Mouse (Mus musculus) cortical plate, adult 2 months (tissue): Measurements from ENCODE around the gene Myh7b. TPM values are rescaled to one million over a fixed set of nuclear protein-coding genes. Genes with fewer than 3 reads are reported as not detected.

Experiments used
- H3K27ac ChIP-seq: fragments of 200-500 bp; 2 replicates; pipeline ENCODE4 v1.5.1; 2012; ENCODE audit warnings: low read length, control low read depth, inconsistent platforms; ENCODE audit not compliant: insufficient read depth
- H3K4me1 ChIP-seq: fragments of 200-500 bp; 2 replicates; pipeline ENCODE4 v1.6.1; 2011; ENCODE audit warnings: low read length; ENCODE audit not compliant: control insufficient read depth, insufficient read depth
- H3K4me3 ChIP-seq: fragments of 200-500 bp; 2 replicates; pipeline ENCODE4 v1.5.1; 2011; ENCODE audit warnings: mild to moderate bottlenecking, low read length, control low read depth; ENCODE audit not compliant: insufficient read depth
- CTCF ChIP-seq: fragments of 200-500 bp; IDR thresholded peaks from 2 replicates; pipeline ENCODE4 v1.5.1; 2011; ENCODE audit warnings: mild to moderate bottlenecking, control low read depth, low read length; ENCODE audit not compliant: insufficient read depth; ENCODE audit errors: extremely low read depth
- POLR2A ChIP-seq: fragments of 200-500 bp; IDR thresholded peaks from 2 replicates; pipeline ENCODE4 v1.6.1; 2011; ENCODE audit warnings: mild to moderate bottlenecking, low read length, control low read depth; ENCODE audit not compliant: insufficient read depth; ENCODE audit errors: extremely low read depth
- polyA plus RNA-seq: library from polyadenylated mRNA; depleted of rRNA; stranded (reverse); fragments of >200 nt; gene quantifications from 2 replicates; pipeline ENCODE4 v1.2.3, GENCODE M21; 2012

Gene Myh7b
- polyA plus RNA-seq, 1 experiment, result 10.5 TPM

- Histone ChIP-seq H3K27ac (no peak overlapping the region), H3K4me1 (no peaks in the 10 kb centered on the region), H3K4me3 (no peak overlapping the region)
- no peak for TF ChIP-seq POLR2A
- TF ChIP-seq CTCF, result no peak
These were observed 11.6 kb downstream of the Myh7b start for GRCm38 (mm10) chr2:155622606-155623005.

GRCm38 (mm10) chr2:155623996-155624395 lies 13.0 kb downstream of the Myh7b start:
- H3K27ac ChIP-seq, result no peak overlapping the region
- no peak overlapping the region for H3K4me3 ChIP-seq
- TF ChIP-seq CTCF (no peak), POLR2A (no peak)
- H3K4me1 ChIP-seq, result peaks cover 2% of the 10 kb centered on the region

- peak; percentile 85 for TF ChIP-seq CTCF
- TF ChIP-seq POLR2A, result no peak
- Histone ChIP-seq H3K4me3 (no peak overlapping the region), H3K27ac (no peak overlapping the region), H3K4me1 (peaks cover 4% of the 10 kb centered on the region)
These were observed 13.7 kb downstream of the Myh7b start for GRCm38 (mm10) chr2:155624730-155625129.

- Histone ChIP-seq H3K27ac (no peak overlapping the region), H3K4me3 (no peak overlapping the region), H3K4me1 (peaks cover 4% of the 10 kb centered on the region)
- no peak for TF ChIP-seq CTCF
- no peak for TF ChIP-seq POLR2A
These were observed 15.3 kb downstream of the Myh7b start for GRCm38 (mm10) chr2:155626277-155626676.

GRCm38 (mm10) chr2:155627030-155627738 lies 16.2 kb downstream of the Myh7b start:
- TF ChIP-seq POLR2A, result no peak
- TF ChIP-seq CTCF, result peak; percentile 85

GRCm38 (mm10) chr2:155628112-155628511 lies 17.1 kb downstream of the Myh7b start:
- H3K4me1 ChIP-seq, result peaks cover 4% of the 10 kb centered on the region
- TF ChIP-seq CTCF (no peak), POLR2A (no peak)
- H3K27ac ChIP-seq, result no peak overlapping the region

More at GRCm38 (mm10) chr2:155627030-155627738, 16.2 kb downstream of the Myh7b start:
- Histone ChIP-seq H3K27ac (no peak overlapping the region), H3K4me3 (no peak overlapping the region), H3K4me1 (peaks cover 4% of the 10 kb centered on the region)

GRCm38 (mm10) chr2:155628519-155628918 lies 17.5 kb downstream of the Myh7b start:
- Histone ChIP-seq H3K27ac (no peak overlapping the region; the same call in 1 of the 2 replicates), H3K4me3 (peak overlapping the region; percentile 27; the same call in 1 of the 2 replicates), H3K4me1 (peaks cover 4% of the 10 kb centered on the region)
- no peak for TF ChIP-seq POLR2A
- TF ChIP-seq CTCF, result no peak

More at GRCm38 (mm10) chr2:155628112-155628511, 17.1 kb downstream of the Myh7b start:
- no peak overlapping the region for H3K4me3 ChIP-seq

- peaks cover 4% of the 10 kb centered on the region for H3K4me1 ChIP-seq
- TF ChIP-seq CTCF (no peak), POLR2A (peak; percentile 45; the same call in 1 of the 2 replicates)
- H3K27ac ChIP-seq, result peak overlapping the region; percentile 38
- peak overlapping the region; percentile 27 for H3K4me3 ChIP-seq
These were observed 18.2 kb downstream of the Myh7b start for GRCm38 (mm10) chr2:155629231-155629661.

- no peak for TF ChIP-seq CTCF
- no peak for TF ChIP-seq POLR2A
- peaks cover 4% of the 10 kb centered on the region for H3K4me1 ChIP-seq
- 0 out of 2 replicates have a peak overlapping the region, but pooled peaks have one; percentile 14 for H3K27ac ChIP-seq
- H3K4me3 ChIP-seq, result no peak overlapping the region
These were observed 19.1 kb downstream of the Myh7b start for GRCm38 (mm10) chr2:155630153-155630552.
